Mouse (Mus musculus): Measurements from ENCODE around the gene Cntn6. TPM values are rescaled to one million over a fixed set of nuclear protein-coding genes. Genes with fewer than 3 reads are reported as not detected.

Gene Cntn6
- 2.1 and 2.5 TPM in 2 replicates for polyA plus RNA-seq (2014; fragmentation: Nextera tagmentation; extraction: Ambion mirVana)

DNA sequence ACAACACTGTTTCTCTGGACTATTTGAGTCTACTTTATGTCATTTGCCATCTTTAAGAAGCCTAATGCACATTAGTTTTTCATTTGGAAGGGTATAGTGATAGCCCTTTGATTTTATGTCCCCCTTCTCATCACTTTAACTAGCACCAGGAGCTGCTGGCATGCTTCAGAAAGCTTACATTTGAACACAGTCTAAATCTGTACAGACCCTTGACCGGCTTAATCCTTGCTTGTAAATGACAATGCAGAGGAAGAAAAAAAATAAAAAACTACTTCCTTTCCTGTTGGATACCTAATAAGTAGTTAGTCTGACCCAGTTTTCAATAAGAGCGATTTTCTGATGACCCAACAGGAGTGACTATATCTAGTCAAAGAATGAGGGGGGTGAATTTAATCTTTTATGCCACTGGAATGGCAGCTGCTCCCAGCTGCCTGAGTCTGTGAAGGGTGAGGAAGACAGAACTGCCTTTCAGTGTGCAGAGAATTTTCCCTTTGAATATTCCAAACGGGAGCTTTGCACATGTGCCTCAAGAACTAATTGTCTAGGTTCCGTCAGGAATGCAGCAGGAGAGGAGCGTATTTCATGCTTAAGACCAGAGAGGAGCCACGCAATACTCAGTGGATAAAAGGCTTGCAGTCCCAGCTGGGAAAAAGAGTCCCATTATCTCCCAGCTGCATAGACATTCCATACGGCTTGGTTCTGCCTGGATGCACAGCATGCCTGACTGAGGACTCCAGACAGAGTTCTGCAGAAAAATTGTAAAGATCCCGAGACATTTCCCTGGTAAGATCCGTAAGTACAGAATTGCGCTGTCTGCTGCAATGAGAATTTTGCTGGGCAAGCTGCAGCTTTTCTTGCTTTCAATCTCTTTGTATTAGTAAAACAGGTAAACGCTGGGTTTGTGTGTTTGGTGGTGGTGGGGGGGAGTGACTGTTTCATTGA is at the start of gene Cntn6:
Cntn6 (plus strand) TSS at position 301 of the 942 bp plus-strand sequence.
- H3K4me2 ChIP-seq (ENCODE audit: low read depth, low read length, severe bottlenecking), result peak within 1 kb of the TSS; percentile 42
- H3K4me1 ChIP-seq (replicated peaks; ENCODE audit: control insufficient read depth, insufficient read depth, low read length), result no peaks in the 10 kb centered on the region
- peak within 1 kb of the TSS; percentile 37; the same call in 1 of the 2 replicates for H3K9ac ChIP-seq (ENCODE audit: low read length)
- no peaks in the 10 kb centered on the region for H3K27me3 ChIP-seq (ENCODE audit: control insufficient read depth, insufficient read depth, low read length)
- peak; percentile 91 for ATAC-seq (replicated peaks; ENCODE audit: low FRiP score)
- H3K36me3 ChIP-seq (ENCODE audit: control insufficient read depth, insufficient read depth, low read length), result no peaks in the 10 kb centered on the region
- H3K27ac ChIP-seq (ENCODE audit: low read depth, low read length), result peak within 1 kb of the TSS; percentile 18; the same call in 1 of the 2 replicates
- H3K4me3 ChIP-seq (ENCODE audit: low read depth, low read length), result peak within 1 kb of the TSS; percentile 6; the same call in 1 of the 2 replicates
- DNase-seq (ENCODE audit: low spot score), result peak; percentile 60
- H3K9me3 ChIP-seq (ENCODE audit: control insufficient read depth, low read length), result no peaks in the 10 kb centered on the region
- 13% methylated on average over 11 of the region's 11 CpGs for WGBS

DNA sequence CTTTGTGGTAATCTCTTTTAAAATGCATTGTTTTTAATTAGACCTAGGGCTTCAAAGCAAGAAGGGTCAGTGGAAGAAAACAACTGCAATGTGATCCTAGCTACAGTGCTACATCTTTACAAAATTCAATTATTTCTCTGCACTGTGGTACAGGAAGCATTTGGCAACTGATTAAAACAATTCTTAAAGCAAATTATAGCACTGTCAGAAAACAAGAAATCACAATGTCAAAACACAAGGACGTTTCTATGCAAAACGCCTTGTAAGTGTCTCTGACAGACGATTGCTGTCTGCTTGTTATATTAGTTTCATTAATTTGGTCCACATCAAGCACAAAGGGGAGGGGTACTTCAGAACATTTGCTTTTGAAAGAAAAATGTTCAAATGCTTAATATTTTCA is 48.9 kb upstream of the Cntn6 start:
- no peak overlapping the region for H3K4me3 ChIP-seq (ENCODE audit: low read depth, low read length)
- H3K36me3 ChIP-seq (ENCODE audit: control insufficient read depth, insufficient read depth, low read length), result no peaks in the 10 kb centered on the region
- H3K4me1 ChIP-seq (replicated peaks; ENCODE audit: control insufficient read depth, insufficient read depth, low read length), result no peaks in the 10 kb centered on the region
- no peak overlapping the region for H3K4me2 ChIP-seq (ENCODE audit: low read depth, low read length, severe bottlenecking)
- no peak overlapping the region for H3K27ac ChIP-seq (ENCODE audit: low read depth, low read length)
- DNase-seq (ENCODE audit: low spot score) (no peak), ATAC-seq (replicated peaks; ENCODE audit: low FRiP score) (no peak)
- H3K27me3 ChIP-seq (ENCODE audit: control insufficient read depth, insufficient read depth, low read length), result no peaks in the 10 kb centered on the region
- H3K9ac ChIP-seq (ENCODE audit: low read length), result no peak overlapping the region
- WGBS, result 85% methylated on average over 3 of the region's 3 CpGs
- H3K9me3 ChIP-seq (ENCODE audit: control insufficient read depth, low read length), result no peaks in the 10 kb centered on the region

DNA sequence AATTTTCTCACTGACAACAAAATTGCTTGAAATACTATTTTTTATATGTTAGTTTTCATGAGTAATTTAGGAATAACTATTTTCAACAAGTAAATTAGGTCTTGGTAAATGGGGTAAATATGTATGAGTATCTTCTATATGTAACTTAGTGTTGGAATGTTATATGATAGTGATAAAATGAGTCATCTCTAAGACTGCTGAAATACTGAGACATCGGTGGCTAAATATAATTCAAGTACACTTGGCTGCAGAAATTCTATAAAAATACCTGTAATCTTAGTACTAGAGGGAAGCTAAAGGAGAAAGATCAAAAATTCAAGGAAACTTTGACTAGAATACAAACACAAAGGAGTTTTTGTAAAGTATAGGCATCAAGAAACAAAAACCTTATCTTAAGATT is 21.9 kb upstream of the Cntn6 start:
- Histone ChIP-seq H3K27ac (ENCODE audit: low read depth, low read length) (no peak overlapping the region), H3K9ac (ENCODE audit: low read length) (no peak overlapping the region), H3K27me3 (ENCODE audit: control insufficient read depth, insufficient read depth, low read length) (no peaks in the 10 kb centered on the region), H3K36me3 (ENCODE audit: control insufficient read depth, insufficient read depth, low read length) (no peaks in the 10 kb centered on the region), H3K4me1 (replicated peaks; ENCODE audit: control insufficient read depth, insufficient read depth, low read length) (no peaks in the 10 kb centered on the region), H3K4me3 (ENCODE audit: low read depth, low read length) (no peak overlapping the region), H3K4me2 (ENCODE audit: low read depth, low read length, severe bottlenecking) (no peak overlapping the region), H3K9me3 (ENCODE audit: control insufficient read depth, low read length) (no peaks in the 10 kb centered on the region)
- 90% methylated on average over 1 of the region's 1 CpGs for WGBS
- DNase-seq (ENCODE audit: low spot score), result no peak
- ATAC-seq (replicated peaks; ENCODE audit: low FRiP score), result no peak

DNA sequence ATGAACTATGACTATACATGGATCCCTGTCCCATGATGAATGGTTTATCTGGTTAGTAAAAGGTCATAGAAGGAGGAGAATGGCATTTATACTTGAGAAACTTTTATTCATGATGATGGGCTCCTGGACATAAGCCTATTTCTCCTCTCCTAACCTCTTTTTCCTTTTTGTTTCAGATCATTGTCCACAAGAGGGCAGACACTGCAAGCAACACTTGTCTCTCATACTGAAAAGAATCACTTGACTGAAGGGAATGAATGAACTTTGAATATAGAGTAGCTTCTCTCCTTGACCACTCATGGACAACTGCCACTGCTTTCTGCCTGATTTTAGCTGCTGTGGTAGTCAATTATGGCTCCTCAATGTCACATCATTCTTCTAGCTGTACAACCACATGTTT is 13.3 kb upstream of the Cntn6 start:
- DNase-seq (ENCODE audit: low spot score), result no peak
- Histone ChIP-seq H3K27me3 (ENCODE audit: control insufficient read depth, insufficient read depth, low read length) (no peaks in the 10 kb centered on the region), H3K36me3 (ENCODE audit: control insufficient read depth, insufficient read depth, low read length) (no peaks in the 10 kb centered on the region), H3K4me1 (replicated peaks; ENCODE audit: control insufficient read depth, insufficient read depth, low read length) (no peaks in the 10 kb centered on the region), H3K9ac (ENCODE audit: low read length) (no peak overlapping the region), H3K4me2 (ENCODE audit: low read depth, low read length, severe bottlenecking) (no peak overlapping the region), H3K4me3 (ENCODE audit: low read depth, low read length) (no peak overlapping the region), H3K27ac (ENCODE audit: low read depth, low read length) (no peak overlapping the region), H3K9me3 (ENCODE audit: control insufficient read depth, low read length) (no peaks in the 10 kb centered on the region)
- no peak for ATAC-seq (replicated peaks; ENCODE audit: low FRiP score)

DNA sequence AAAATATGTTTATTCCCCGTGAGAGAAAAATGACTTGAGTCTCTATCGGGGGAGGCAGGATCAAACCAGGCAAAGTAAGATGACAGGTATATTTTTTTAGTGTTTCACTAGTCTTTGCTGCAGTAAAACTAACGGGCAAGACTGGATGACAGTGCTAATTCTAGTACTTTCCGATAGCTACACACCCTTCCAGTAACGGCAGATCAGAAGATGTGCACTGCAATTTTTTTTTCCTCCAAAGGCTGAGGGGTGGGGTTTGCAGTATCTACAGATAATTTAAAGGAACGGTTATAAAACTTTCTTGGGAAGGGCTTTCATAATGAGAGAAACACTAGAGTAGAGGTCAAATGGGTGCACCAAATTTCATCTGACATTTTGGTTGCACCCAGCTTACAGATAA is 869 bp downstream of the Cntn6 start:
- Histone ChIP-seq H3K27ac (ENCODE audit: low read depth, low read length) (0 out of 2 replicates have a peak overlapping the region, but pooled peaks have one; percentile 18), H3K4me2 (ENCODE audit: low read depth, low read length, severe bottlenecking) (peak overlapping the region; percentile 42; the same call in 1 of the 2 replicates)
- 51% methylated on average over 6 of the region's 6 CpGs for WGBS

DNA sequence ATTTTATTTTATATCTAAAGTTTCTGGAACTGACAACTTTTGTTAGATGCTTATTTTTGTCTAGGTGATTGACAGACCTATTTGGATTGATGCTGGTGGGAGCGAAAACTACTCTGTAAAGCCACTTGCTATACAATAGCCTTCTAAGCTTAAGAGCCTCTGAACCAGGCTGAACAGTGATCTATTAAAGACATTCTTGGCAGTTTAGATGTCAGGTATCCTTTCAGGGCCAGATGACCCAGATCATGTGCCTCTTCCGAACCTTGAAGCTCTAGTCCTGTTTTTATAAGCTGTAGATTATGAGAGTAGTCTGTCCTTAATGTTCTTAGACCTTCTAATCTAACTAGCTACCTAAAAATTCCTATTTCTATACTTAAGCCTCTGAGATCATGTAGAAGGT is 3.2 kb downstream of the Cntn6 start:
- WGBS, result 33% methylated on average over 2 of the region's 2 CpGs
- H3K4me2 ChIP-seq (ENCODE audit: low read depth, low read length, severe bottlenecking), result no peak overlapping the region
- DNase-seq (ENCODE audit: low spot score) (no peak), ATAC-seq (replicated peaks; ENCODE audit: low FRiP score) (no peak)
- no peaks in the 10 kb centered on the region for H3K27me3 ChIP-seq (ENCODE audit: control insufficient read depth, insufficient read depth, low read length)
- no peak overlapping the region for H3K4me3 ChIP-seq (ENCODE audit: low read depth, low read length)
- no peak overlapping the region for H3K27ac ChIP-seq (ENCODE audit: low read depth, low read length)
- H3K9me3 ChIP-seq (ENCODE audit: control insufficient read depth, low read length), result no peaks in the 10 kb centered on the region
- no peaks in the 10 kb centered on the region for H3K36me3 ChIP-seq (ENCODE audit: control insufficient read depth, insufficient read depth, low read length)
- H3K9ac ChIP-seq (ENCODE audit: low read length), result no peak overlapping the region
- H3K4me1 ChIP-seq (replicated peaks; ENCODE audit: control insufficient read depth, insufficient read depth, low read length), result no peaks in the 10 kb centered on the region

More for the DNA sequence above, 869 bp downstream of the Cntn6 start:
- Histone ChIP-seq H3K4me1 (replicated peaks; ENCODE audit: control insufficient read depth, insufficient read depth, low read length) (no peaks in the 10 kb centered on the region), H3K9me3 (ENCODE audit: control insufficient read depth, low read length) (no peaks in the 10 kb centered on the region), H3K9ac (ENCODE audit: low read length) (no peak overlapping the region; the same call in 1 of the 2 replicates), H3K36me3 (ENCODE audit: control insufficient read depth, insufficient read depth, low read length) (no peaks in the 10 kb centered on the region), H3K4me3 (ENCODE audit: low read depth, low read length) (peak overlapping the region; percentile 6; the same call in 1 of the 2 replicates), H3K27me3 (ENCODE audit: control insufficient read depth, insufficient read depth, low read length) (no peaks in the 10 kb centered on the region)
- DNase-seq (ENCODE audit: low spot score), result no peak
- ATAC-seq (replicated peaks; ENCODE audit: low FRiP score), result 0 out of 2 replicates have a peak, but pooled peaks have one; percentile 6

DNA sequence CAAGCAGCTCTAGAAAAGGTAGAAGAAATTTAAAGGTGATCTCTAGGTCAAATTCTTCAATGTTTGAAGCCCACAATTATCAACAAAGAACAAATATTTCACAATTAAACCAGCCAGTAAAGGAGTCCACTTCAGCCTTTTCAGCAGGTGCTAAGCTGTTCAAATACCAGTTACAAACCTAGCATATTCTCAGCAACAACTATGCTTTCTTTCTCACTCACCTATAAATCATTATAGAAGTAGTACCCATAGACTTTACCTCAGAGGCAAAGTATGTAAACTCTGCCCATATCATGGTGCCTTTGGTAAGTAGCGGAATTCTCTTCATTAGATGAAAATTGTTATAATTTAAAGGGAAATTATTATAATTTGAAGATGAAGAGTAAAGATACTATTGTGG is 71.4 kb downstream of the Cntn6 start:
- Histone ChIP-seq H3K4me3 (ENCODE audit: low read depth, low read length) (no peak overlapping the region), H3K27ac (ENCODE audit: low read depth, low read length) (no peak overlapping the region), H3K4me2 (ENCODE audit: low read depth, low read length, severe bottlenecking) (no peak overlapping the region), H3K27me3 (ENCODE audit: control insufficient read depth, insufficient read depth, low read length) (no peaks in the 10 kb centered on the region), H3K9ac (ENCODE audit: low read length) (no peak overlapping the region), H3K9me3 (ENCODE audit: control insufficient read depth, low read length) (no peaks in the 10 kb centered on the region), H3K36me3 (ENCODE audit: control insufficient read depth, insufficient read depth, low read length) (no peaks in the 10 kb centered on the region), H3K4me1 (replicated peaks; ENCODE audit: control insufficient read depth, insufficient read depth, low read length) (no peaks in the 10 kb centered on the region)
- DNase-seq (ENCODE audit: low spot score) (no peak), ATAC-seq (replicated peaks; ENCODE audit: low FRiP score) (no peak)
- WGBS, result 94% methylated on average over 1 of the region's 1 CpGs

DNA sequence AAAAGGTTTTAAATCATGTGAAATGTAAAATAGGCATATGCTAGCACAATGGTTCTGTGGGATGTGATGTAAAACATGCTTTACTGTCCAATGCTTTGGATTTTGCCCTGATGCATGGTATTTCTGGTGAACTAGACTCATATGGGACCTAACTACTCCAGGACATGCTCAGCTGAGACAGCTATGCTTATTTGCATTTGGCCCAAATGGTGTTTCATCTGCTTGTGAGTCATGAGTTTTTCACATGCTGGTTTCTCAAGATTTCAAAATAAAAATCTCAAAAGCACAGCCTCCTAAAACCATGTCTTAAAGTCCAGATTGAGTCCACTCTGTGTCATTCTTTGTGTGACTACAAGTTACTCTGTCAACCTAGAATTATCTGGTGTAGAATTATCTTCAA is 77.0 kb downstream of the Cntn6 start:
- no peak overlapping the region for H3K4me2 ChIP-seq (ENCODE audit: low read depth, low read length, severe bottlenecking)
- no peaks in the 10 kb centered on the region for H3K4me1 ChIP-seq (replicated peaks; ENCODE audit: control insufficient read depth, insufficient read depth, low read length)
- no peak overlapping the region for H3K9ac ChIP-seq (ENCODE audit: low read length)
- ATAC-seq (replicated peaks; ENCODE audit: low FRiP score), result no peak
- no peaks in the 10 kb centered on the region for H3K36me3 ChIP-seq (ENCODE audit: control insufficient read depth, insufficient read depth, low read length)
- H3K4me3 ChIP-seq (ENCODE audit: low read depth, low read length), result no peak overlapping the region
- no peak for DNase-seq (ENCODE audit: low spot score)
- no peaks in the 10 kb centered on the region for H3K9me3 ChIP-seq (ENCODE audit: control insufficient read depth, low read length)
- H3K27me3 ChIP-seq (ENCODE audit: control insufficient read depth, insufficient read depth, low read length), result no peaks in the 10 kb centered on the region
- H3K27ac ChIP-seq (ENCODE audit: low read depth, low read length), result no peak overlapping the region
